Mouse (Mus musculus) hematopoietic multipotent progenitor cell, adult 10-12 weeks (in vitro differentiated cells): ENCODE measurements around the gene Hist1h1t. TPM values are rescaled to one million over a fixed set of nuclear protein-coding genes. Genes with fewer than 3 reads are reported as not detected.

Experiments
- polyA plus RNA-seq: library from polyadenylated mRNA; stranded (reverse); fragments of >175 nt; gene quantifications from 2 replicates; pipeline ENCODE4 v1.2.3, GENCODE M21; 2012; ENCODE audit warnings: low replicate concordance

Gene Hist1h1t
- not detected in 2 replicates for polyA plus RNA-seq

DNA sequence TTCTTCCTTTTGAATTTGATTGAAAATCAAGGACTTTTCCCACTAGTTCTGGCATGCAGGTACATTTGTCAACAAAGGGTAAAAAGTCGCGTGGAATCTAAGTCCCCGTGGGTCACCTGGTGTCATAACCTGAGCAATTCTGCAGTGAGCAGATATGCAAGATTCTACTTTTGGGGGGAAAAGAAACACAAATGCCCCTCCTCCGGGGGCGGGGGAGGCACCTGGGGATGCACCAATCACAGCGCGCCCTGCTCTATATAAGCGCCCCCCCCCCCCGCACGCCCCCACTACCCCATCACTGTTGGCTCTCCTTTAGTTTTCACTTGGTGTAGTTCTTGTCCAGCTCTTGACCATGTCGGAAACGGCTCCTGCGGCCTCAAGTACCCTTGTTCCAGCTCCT, at the start of gene Hist1h1t:
TSS of gene Hist1h1t (plus strand) at position 301 of the 400 bp plus-strand sequence.

GRCm38 (mm10) chr13:23683755-23684281, 11.8 kb upstream of the Hist1h1t start, which contains the start of the genes Hist1h2ac and Hist1h2bc:
Gene Hist1h2ac, minus strand, starts transcription at chr13:23683948.
Gene Hist1h2bc, plus strand, starts transcription at chr13:23684199.

DNA sequence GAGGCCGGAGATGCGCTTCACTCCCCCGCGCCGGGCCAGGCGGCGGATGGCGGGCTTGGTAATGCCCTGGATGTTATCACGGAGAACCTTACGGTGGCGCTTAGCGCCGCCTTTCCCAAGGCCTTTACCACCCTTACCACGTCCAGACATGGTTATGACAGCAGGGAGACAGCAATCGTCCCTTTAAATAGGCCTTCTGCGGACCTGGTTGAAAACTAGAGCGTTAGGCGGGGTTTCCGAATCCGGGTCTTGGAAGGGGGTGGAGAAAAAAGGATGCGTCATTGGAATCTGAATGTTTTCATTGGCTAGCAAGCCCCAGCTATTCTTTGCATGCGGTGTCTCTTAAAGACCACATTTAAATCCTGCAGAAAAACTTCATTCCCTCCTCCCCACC, 2.7 kb downstream of the Hist1h1t start, which contains the start of gene Hist1h4c:
TSS of gene Hist1h4c (minus strand) at position 155 of the 394 bp plus-strand sequence.

GRCm38 (mm10) chr13:23710374-23711089, 14.9 kb downstream of the Hist1h1t start, which contains the start of gene Hfe:
Gene Hfe, minus strand, starts transcription at chr13:23710854.

DNA sequence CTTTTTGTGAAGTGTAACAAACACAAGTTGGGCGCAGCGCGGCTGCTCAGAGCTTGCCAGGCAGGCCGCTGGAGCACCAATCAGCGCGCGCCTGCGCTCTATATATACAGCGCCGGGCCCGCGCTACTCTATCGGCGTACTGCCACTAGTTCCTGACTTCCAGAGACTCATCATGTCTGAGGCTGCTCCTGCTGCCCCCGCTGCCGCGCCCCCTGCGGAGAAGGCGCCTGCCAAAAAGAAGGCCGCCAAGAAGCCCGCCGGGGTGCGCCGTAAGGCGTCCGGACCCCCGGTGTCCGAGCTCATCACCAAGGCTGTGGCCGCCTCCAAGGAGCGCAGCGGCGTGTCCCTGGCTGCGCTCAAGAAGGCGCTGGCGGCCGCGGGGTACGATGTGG, 43.1 kb downstream of the Hist1h1t start, which contains the start of gene Hist1h1c:
TSS of gene Hist1h1c (plus strand) at position 132 of the 392 bp plus-strand sequence.

GRCm38 (mm10) chr13:23745381-23746161, 50.0 kb downstream of the Hist1h1t start, which contains the start of gene Hist1h3c:
Gene Hist1h3c, minus strand, starts transcription at chr13:23745602.

Other genes starting within 250 kb of the Hist1h1t start
- 0.04 TPM in 1 of 2 replicates, not detected in the other for gene Btn1a1, start 229.9 kb upstream of the Hist1h1t start, polyA plus RNA-seq
- gene Btn2a2, start 207.0 kb upstream of the Hist1h1t start, polyA plus RNA-seq = not detected in 2 replicates
- 10.6 and 15.4 TPM in 2 replicates for gene Hist1h4h, start 164.8 kb upstream of the Hist1h1t start, polyA plus RNA-seq
- gene Hist1h2af, start 161.9 kb upstream of the Hist1h1t start, polyA plus RNA-seq = 44.2 and 69.4 TPM in 2 replicates
- gene Hist1h3g, start 160.4 kb upstream of the Hist1h1t start, polyA plus RNA-seq = 1.6 and 7.3 TPM in 2 replicates
- gene Hist1h2bh, start 152.4 kb upstream of the Hist1h1t start, polyA plus RNA-seq = 0.36 and 0.54 TPM in 2 replicates
- gene Hist1h3f, start 151.8 kb upstream of the Hist1h1t start, polyA plus RNA-seq = 2.4 and 2.8 TPM in 2 replicates
- 3.8 and 7.2 TPM in 2 replicates for gene Hist1h4f, start 144.2 kb upstream of the Hist1h1t start, polyA plus RNA-seq
- 0.55 and 0.68 TPM in 2 replicates for gene Hist1h1d, start 142.6 kb upstream of the Hist1h1t start, polyA plus RNA-seq
- 3.2 and 3.6 TPM in 2 replicates for gene Hist1h3e, start 133.4 kb upstream of the Hist1h1t start, polyA plus RNA-seq
- 4.8 and 7.7 TPM in 2 replicates for gene Hist1h2ae, start 124.6 kb upstream of the Hist1h1t start, polyA plus RNA-seq
- gene Hist1h2bg, start 124.4 kb upstream of the Hist1h1t start, polyA plus RNA-seq = 4.5 and 23.6 TPM in 2 replicates
- 2.0 and 4.0 TPM in 2 replicates for gene Hist1h2bf, start 121.6 kb upstream of the Hist1h1t start, polyA plus RNA-seq
- gene Hist1h2ad, start 121.4 kb upstream of the Hist1h1t start, polyA plus RNA-seq = 2.4 and 2.6 TPM in 2 replicates
- 0.33 and 1.7 TPM in 2 replicates for gene Hist1h3d, start 120.1 kb upstream of the Hist1h1t start, polyA plus RNA-seq
- 12.3 and 12.6 TPM in 2 replicates for gene Hist1h4d, start 114.2 kb upstream of the Hist1h1t start, polyA plus RNA-seq
- 1.4 and 1.7 TPM in 2 replicates for gene Hist1h2be, start 74.7 kb upstream of the Hist1h1t start, polyA plus RNA-seq
- 5.6 and 11.8 TPM in 2 replicates for gene Hist1h1e, start 73.3 kb upstream of the Hist1h1t start, polyA plus RNA-seq
- gene Hist1h2ac, start 11.9 kb upstream of the Hist1h1t start, polyA plus RNA-seq = 0.80 and 1.2 TPM in 2 replicates
- 10.2 and 11.3 TPM in 2 replicates for gene Hist1h2bc, start 11.6 kb upstream of the Hist1h1t start, polyA plus RNA-seq
- gene Hist1h4c, start 2.6 kb downstream of the Hist1h1t start, polyA plus RNA-seq = 2.4 and 2.5 TPM in 2 replicates
- 12.7 and 34.4 TPM in 2 replicates for gene Hfe, start 15.0 kb downstream of the Hist1h1t start, polyA plus RNA-seq
- gene Hist1h1c, start 43.0 kb downstream of the Hist1h1t start, polyA plus RNA-seq = 26.1 and 77.9 TPM in 2 replicates
- gene Hist1h3c, start 49.8 kb downstream of the Hist1h1t start, polyA plus RNA-seq = 0.55 and 4.8 TPM in 2 replicates
- 3.5 and 6.0 TPM in 2 replicates for gene Hist1h2bb, start 50.9 kb downstream of the Hist1h1t start, polyA plus RNA-seq
- 4.8 and 6.2 TPM in 2 replicates for gene Hist1h2ab, start 55.3 kb downstream of the Hist1h1t start, polyA plus RNA-seq
- gene Hist1h3b, start 56.5 kb downstream of the Hist1h1t start, polyA plus RNA-seq = 4.0 TPM in 1 of 2 replicates, not detected in the other
- 4.4 and 10.3 TPM in 2 replicates for gene Hist1h4b, start 61.2 kb downstream of the Hist1h1t start, polyA plus RNA-seq
- gene Hist1h4a, start 65.4 kb downstream of the Hist1h1t start, polyA plus RNA-seq = 5.9 and 9.4 TPM in 2 replicates
- 1.4 and 5.7 TPM in 2 replicates for gene Hist1h3a, start 66.6 kb downstream of the Hist1h1t start, polyA plus RNA-seq
- 0.40 and 0.81 TPM in 2 replicates for gene Hist1h1a, start 67.9 kb downstream of the Hist1h1t start, polyA plus RNA-seq
- gene Trim38, start 74.1 kb downstream of the Hist1h1t start, polyA plus RNA-seq = not detected in 2 replicates
- not detected in 2 replicates for gene Slc17a2, start 111.2 kb downstream of the Hist1h1t start, polyA plus RNA-seq
- not detected in 2 replicates for gene Slc17a3, start 143.6 kb downstream of the Hist1h1t start, polyA plus RNA-seq
- not detected in 2 replicates for gene Slc17a1, start 171.9 kb downstream of the Hist1h1t start, polyA plus RNA-seq
- gene Slc17a4, start 219.2 kb downstream of the Hist1h1t start, polyA plus RNA-seq = not detected in 2 replicates
- gene Hist1h2ba, start 238.3 kb downstream of the Hist1h1t start, polyA plus RNA-seq = not detected in 2 replicates
- gene Hist1h2aa, start 238.6 kb downstream of the Hist1h1t start, polyA plus RNA-seq = not detected in 2 replicates